Mouse (Mus musculus) left cerebral cortex, adult 2 months (tissue): ENCODE results near the gene Fndc5. TPM values are rescaled to one million over a fixed set of nuclear protein-coding genes. Genes with fewer than 3 reads are reported as not detected.
A peak's percentile ranks its signal among the peaks of the same experiment; 100 is the strongest.

Source experiments
- DNase-seq, 2 experiments: peaks; one replicate each; pipeline ENCODE4 v3.0.0; 2021 to 2022; ENCODE audit warnings: low spot score in 2 of 2, mixed read lengths in 1 of 2; ENCODE audit errors: extremely low spot score in 1 of 2
- H3K27ac ChIP-seq: fragments of 200-600 bp; 2 replicates; pipeline ENCODE4 v1.8.1; 2022
- H3K4me3 ChIP-seq: fragments of 200-600 bp; 2 replicates; pipeline ENCODE4 v1.8.1; 2022
- CTCF ChIP-seq: fragments of 200-600 bp; IDR thresholded peaks from 2 replicates; pipeline ENCODE4 v1.8.1; 2022; ENCODE audit warnings: antibody characterized with exemption, mild to moderate bottlenecking, moderate library complexity
- intact Hi-C: fragments of 180-260 bp; cut with DNase I; formaldehyde crosslinking; loops from one replicate; pipeline ENCODE4 v1.15.1; 2025
- total RNA-seq, 2 experiments: library from RNA; stranded (reverse); gene quantifications; 2 replicates each; pipeline ENCODE4 v1.2.3; 2021

Gene Fndc5
- total RNA-seq, 2 experiments from 2014 or later: 54.0 to 58.1 TPM

- H3K4me3 ChIP-seq: no peak overlapping the region
- no peak for TF ChIP-seq CTCF
- H3K27ac ChIP-seq: no peak overlapping the region
- intact Hi-C loops: no loop called here
- no peak for DNase-seq
Measured at GRCm38 (mm10) chr4:129140808-129141207, 4.0 kb downstream of the Fndc5 start.

GRCm38 (mm10) chr4:129141560-129142438, 5.0 kb downstream of the Fndc5 start:
- peak in 1 of 2 experiments; percentile 10 for DNase-seq
- intact Hi-C loops: no loop called here
- H3K4me3 ChIP-seq: no peak overlapping the region
- H3K27ac ChIP-seq: peak overlapping the region; percentile 55; the same call in 1 of the 2 replicates
- no peak for TF ChIP-seq CTCF

GRCm38 (mm10) chr4:129142439-129143045, 5.7 kb downstream of the Fndc5 start:
- no peak for TF ChIP-seq CTCF
- H3K27ac ChIP-seq: peak overlapping the region; percentile 77; the same call in 1 of the 2 replicates
- peak in 1 of 2 experiments; percentile 12 for DNase-seq
- no peak overlapping the region for H3K4me3 ChIP-seq
- intact Hi-C loops: no loop called here

- intact Hi-C loops: no loop called here
- no peak for TF ChIP-seq CTCF
- peak in 1 of 2 experiments; percentile 21 for DNase-seq
- Histone ChIP-seq H3K4me3 (no peak overlapping the region), H3K27ac (peak overlapping the region; percentile 77)
Measured at GRCm38 (mm10) chr4:129143509-129143908, 6.7 kb downstream of the Fndc5 start.

- Histone ChIP-seq H3K27ac (peak overlapping the region; percentile 85), H3K4me3 (no peak overlapping the region)
- intact Hi-C loops: loop anchor here (1.0 kb wide), 1 partner anchor 119 kb away; no protein-coding TSS in a partner anchor
- TF ChIP-seq CTCF: no peak
- peak; percentile 67 to 87 for DNase-seq
Measured at GRCm38 (mm10) chr4:129144401-129145367, 7.9 kb downstream of the Fndc5 start.

GRCm38 (mm10) chr4:129145411-129145810, 8.6 kb downstream of the Fndc5 start:
- intact Hi-C loops: no loop called here
- Histone ChIP-seq H3K4me3 (no peak overlapping the region), H3K27ac (peak overlapping the region; percentile 85)
- no peak for TF ChIP-seq CTCF
- DNase-seq: no peak

- Histone ChIP-seq H3K27ac (peak overlapping the region; percentile 85; the same call in 1 of the 2 replicates), H3K4me3 (no peak overlapping the region)
- DNase-seq: no peak
- no peak for TF ChIP-seq CTCF
- intact Hi-C loops: no loop called here
Measured at GRCm38 (mm10) chr4:129145943-129146342, 9.1 kb downstream of the Fndc5 start.

GRCm38 (mm10) chr4:129146392-129146791, 9.6 kb downstream of the Fndc5 start:
- TF ChIP-seq CTCF: no peak
- DNase-seq: no peak
- H3K4me3 ChIP-seq: no peak overlapping the region
- intact Hi-C loops: no loop called here
- no peak overlapping the region for H3K27ac ChIP-seq

- intact Hi-C loops: no loop called here
- H3K4me3 ChIP-seq: no peak overlapping the region
- TF ChIP-seq CTCF: no peak
- H3K27ac ChIP-seq: no peak overlapping the region; the same call in 1 of the 2 replicates
- DNase-seq: peak; percentile 8 to 13
Measured at GRCm38 (mm10) chr4:129147552-129148103, 10.8 kb downstream of the Fndc5 start.

- DNase-seq: no peak
- TF ChIP-seq CTCF: no peak
- no peak overlapping the region for H3K27ac ChIP-seq
- intact Hi-C loops: no loop called here
- H3K4me3 ChIP-seq: no peak overlapping the region
Measured at GRCm38 (mm10) chr4:129149321-129149720, 12.5 kb downstream of the Fndc5 start.

- TF ChIP-seq CTCF: no peak
- intact Hi-C loops: no loop called here
Measured at GRCm38 (mm10) chr4:129151276-129151811, 14.5 kb downstream of the Fndc5 start.

More at GRCm38 (mm10) chr4:129151276-129151811, 14.5 kb downstream of the Fndc5 start:
- no peak overlapping the region for H3K4me3 ChIP-seq
- DNase-seq: no peak
- no peak overlapping the region for H3K27ac ChIP-seq
